Mouse (Mus musculus): ENCODE measurements around the gene Map2. TPM values are rescaled to one million over a fixed set of nuclear protein-coding genes. Genes with fewer than 3 reads are reported as not detected.

Map2 gene
- polyA plus RNA-seq, 1 experiment from 2014 or later: 2.2 TPM

DNA sequence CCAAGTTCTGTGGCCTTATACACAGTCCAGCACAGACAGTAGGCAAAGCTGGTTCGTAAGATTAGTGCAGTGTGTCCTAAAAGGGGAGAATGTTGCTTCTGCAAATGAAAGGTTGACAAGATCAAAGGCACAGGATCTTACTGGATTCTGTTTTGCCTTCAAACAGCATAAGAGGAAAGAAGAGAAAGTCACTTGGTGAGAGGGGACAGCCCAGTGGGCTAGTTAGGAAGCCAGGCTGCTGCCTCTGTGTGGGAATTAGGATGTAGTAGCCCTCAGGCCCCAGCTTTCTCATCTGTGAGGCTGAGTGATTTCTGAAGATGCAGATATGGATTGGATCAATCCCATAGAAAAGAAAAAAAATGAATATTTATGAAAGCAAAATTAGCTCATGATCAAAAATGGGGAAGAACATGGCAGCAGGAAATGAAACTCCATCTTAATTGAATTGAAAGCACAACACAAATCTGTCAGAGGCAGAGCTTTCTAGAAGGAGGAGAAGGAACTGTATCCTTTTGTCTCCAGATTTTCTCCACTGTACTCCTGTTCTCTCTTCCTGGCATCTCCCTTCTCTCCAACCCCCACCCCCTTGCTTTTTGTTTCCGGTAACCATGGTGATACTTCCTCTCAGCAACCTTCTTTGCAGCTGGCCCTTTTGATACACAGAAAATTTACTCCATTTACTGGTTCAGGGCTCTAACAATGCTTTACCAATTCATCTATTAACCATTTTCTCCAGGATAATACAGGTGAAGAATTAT is 145.5 kb downstream of the Map2 start:
- ATAC-seq (ENCODE audit: low read depth): no peak
- WGBS (ENCODE audit: insufficient replicate concordance): 57% methylated on average over 2 of the region's 2 CpGs

DNA sequence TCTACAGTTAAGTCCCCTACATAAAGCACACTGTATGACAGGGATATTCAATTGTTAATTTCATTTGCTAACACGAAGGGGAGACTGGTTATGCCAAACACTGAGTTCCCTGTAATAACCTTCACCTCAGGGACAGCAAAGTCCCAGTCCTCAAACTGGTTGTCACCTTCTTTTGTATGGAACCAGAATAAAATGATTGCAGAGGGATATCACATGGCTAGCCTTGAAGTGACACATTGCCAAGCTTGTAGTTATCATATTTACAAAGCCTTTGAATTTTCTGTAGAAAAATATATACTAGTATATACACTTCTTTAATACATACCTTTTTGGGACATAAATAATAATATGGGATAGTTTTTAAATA is 146.0 kb downstream of the Map2 start:
- ATAC-seq (ENCODE audit: low read depth): no peak
- no peaks in the 10 kb centered on the region for H3K27me3 ChIP-seq (ENCODE audit: control insufficient read depth, insufficient read depth, low read depth, low read length)
- H3K4me3 ChIP-seq (ENCODE audit: low read depth, low read length): no peak overlapping the region
- no peaks in the 10 kb centered on the region for H3K9me3 ChIP-seq (replicated peaks; ENCODE audit: control insufficient read depth, low read length)
- no peak overlapping the region for H3K27ac ChIP-seq (ENCODE audit: low read length)
- no peak overlapping the region for H3K4me2 ChIP-seq (ENCODE audit: low read depth, low read length)
- WGBS (ENCODE audit: insufficient replicate concordance): 29% methylated on average over 1 of the region's 1 CpGs
- H3K36me3 ChIP-seq (ENCODE audit: control insufficient read depth, insufficient read depth): no peaks in the 10 kb centered on the region
- no peaks in the 10 kb centered on the region for H3K4me1 ChIP-seq (ENCODE audit: control insufficient read depth, low read depth, low read length)
- no peak overlapping the region for H3K9ac ChIP-seq (ENCODE audit: low read depth, low read length)

More for the DNA sequence above, 145.5 kb downstream of the Map2 start:
- Histone ChIP-seq H3K4me3 (ENCODE audit: low read depth, low read length) (no peak overlapping the region), H3K9me3 (replicated peaks; ENCODE audit: control insufficient read depth, low read length) (no peaks in the 10 kb centered on the region), H3K4me2 (ENCODE audit: low read depth, low read length) (no peak overlapping the region), H3K27me3 (ENCODE audit: control insufficient read depth, insufficient read depth, low read depth, low read length) (no peaks in the 10 kb centered on the region), H3K4me1 (ENCODE audit: control insufficient read depth, low read depth, low read length) (no peaks in the 10 kb centered on the region), H3K27ac (ENCODE audit: low read length) (no peak overlapping the region), H3K36me3 (ENCODE audit: control insufficient read depth, insufficient read depth) (no peaks in the 10 kb centered on the region), H3K9ac (ENCODE audit: low read depth, low read length) (no peak overlapping the region)

DNA sequence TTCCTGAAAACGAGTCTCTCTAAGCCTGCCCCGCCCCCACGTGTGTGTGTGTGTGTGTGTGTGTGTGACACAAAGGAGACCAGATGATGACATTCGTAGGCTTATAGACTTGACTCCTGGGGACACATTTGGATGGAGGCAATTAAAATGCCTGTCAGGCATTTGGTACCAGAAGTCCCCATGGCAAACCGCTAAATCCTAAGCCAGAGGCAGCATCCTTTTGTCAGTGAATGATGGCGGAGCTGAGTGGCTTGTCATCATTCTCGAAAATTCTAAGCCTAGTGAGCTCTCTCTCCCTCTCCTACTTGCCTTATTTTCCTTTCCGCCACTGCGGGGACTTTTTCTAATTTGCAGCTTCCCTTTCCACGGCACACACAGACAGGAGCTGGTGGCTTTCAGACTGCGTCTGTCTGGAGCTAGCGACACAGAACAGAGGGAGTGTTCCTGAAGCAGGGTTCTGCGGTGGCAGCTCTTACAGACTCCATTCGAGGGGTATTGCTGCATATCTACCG is 146.6 kb downstream of the Map2 start:
- no peak overlapping the region for H3K27ac ChIP-seq (ENCODE audit: low read length)
- H3K4me2 ChIP-seq (ENCODE audit: low read depth, low read length): no peak overlapping the region
- H3K4me3 ChIP-seq (ENCODE audit: low read depth, low read length): no peak overlapping the region
- WGBS (ENCODE audit: insufficient replicate concordance): 58% methylated on average over 15 of the region's 15 CpGs
- H3K9ac ChIP-seq (ENCODE audit: low read depth, low read length): no peak overlapping the region
- no peaks in the 10 kb centered on the region for H3K27me3 ChIP-seq (ENCODE audit: control insufficient read depth, insufficient read depth, low read depth, low read length)
- no peaks in the 10 kb centered on the region for H3K9me3 ChIP-seq (replicated peaks; ENCODE audit: control insufficient read depth, low read length)
- ATAC-seq (ENCODE audit: low read depth): no peak
- no peaks in the 10 kb centered on the region for H3K4me1 ChIP-seq (ENCODE audit: control insufficient read depth, low read depth, low read length)
- no peaks in the 10 kb centered on the region for H3K36me3 ChIP-seq (ENCODE audit: control insufficient read depth, insufficient read depth)

DNA sequence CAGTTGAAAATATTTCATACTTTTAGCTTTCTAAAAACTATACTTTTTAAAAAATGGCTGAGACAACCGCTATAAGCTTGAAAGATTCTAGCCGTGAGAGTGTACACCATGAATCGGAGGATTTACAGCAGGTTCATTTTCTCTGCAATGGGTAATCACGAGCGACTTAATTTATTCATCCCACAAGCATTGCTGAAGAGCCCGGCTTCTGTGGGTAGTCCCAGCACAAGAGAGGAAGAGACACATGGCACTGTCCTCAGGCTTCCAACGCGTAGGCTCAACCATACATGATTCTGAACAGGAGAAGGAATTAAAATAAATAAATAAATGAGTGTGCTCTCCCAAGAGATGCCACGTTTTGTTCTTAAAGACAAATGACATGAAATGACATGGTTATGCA is 148.4 kb downstream of the Map2 start:
- Histone ChIP-seq H3K4me2 (ENCODE audit: low read depth, low read length) (no peak overlapping the region), H3K4me1 (ENCODE audit: control insufficient read depth, low read depth, low read length) (no peaks in the 10 kb centered on the region), H3K27ac (ENCODE audit: low read length) (no peak overlapping the region), H3K9me3 (replicated peaks; ENCODE audit: control insufficient read depth, low read length) (no peaks in the 10 kb centered on the region), H3K4me3 (ENCODE audit: low read depth, low read length) (no peak overlapping the region), H3K9ac (ENCODE audit: low read depth, low read length) (no peak overlapping the region), H3K36me3 (ENCODE audit: control insufficient read depth, insufficient read depth) (no peaks in the 10 kb centered on the region), H3K27me3 (ENCODE audit: control insufficient read depth, insufficient read depth, low read depth, low read length) (no peaks in the 10 kb centered on the region)
- WGBS (ENCODE audit: insufficient replicate concordance): 68% methylated on average over 9 of the region's 9 CpGs
- ATAC-seq (ENCODE audit: low read depth): no peak

DNA sequence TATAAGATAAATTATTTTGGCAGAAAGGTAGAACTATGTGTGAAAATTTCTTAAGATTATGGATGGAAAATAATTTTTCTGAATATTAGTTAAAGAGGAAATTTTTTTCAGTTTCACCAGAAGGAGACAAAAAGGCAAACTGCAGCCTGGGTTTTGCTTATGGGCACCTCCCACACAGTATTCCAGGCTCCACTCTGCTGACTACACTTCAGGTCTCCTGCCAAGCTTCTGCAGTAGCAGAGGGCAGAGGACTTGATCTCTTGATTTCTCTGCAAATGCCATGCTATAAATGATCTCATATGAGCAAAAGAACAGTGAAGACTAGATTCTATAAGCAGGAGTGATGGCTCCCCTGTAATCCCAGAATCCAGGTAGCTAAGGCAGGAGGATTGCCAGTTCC is 149.9 kb downstream of the Map2 start:
- no peak overlapping the region for H3K27ac ChIP-seq (ENCODE audit: low read length)
- no peaks in the 10 kb centered on the region for H3K27me3 ChIP-seq (ENCODE audit: control insufficient read depth, insufficient read depth, low read depth, low read length)
- no peak for ATAC-seq (ENCODE audit: low read depth)
- no peaks in the 10 kb centered on the region for H3K36me3 ChIP-seq (ENCODE audit: control insufficient read depth, insufficient read depth)
- no peak overlapping the region for H3K9ac ChIP-seq (ENCODE audit: low read depth, low read length)
- no peaks in the 10 kb centered on the region for H3K4me1 ChIP-seq (ENCODE audit: control insufficient read depth, low read depth, low read length)
- H3K4me2 ChIP-seq (ENCODE audit: low read depth, low read length): no peak overlapping the region
- no peak overlapping the region for H3K4me3 ChIP-seq (ENCODE audit: low read depth, low read length)
- H3K9me3 ChIP-seq (replicated peaks; ENCODE audit: control insufficient read depth, low read length): no peaks in the 10 kb centered on the region

- Histone ChIP-seq H3K4me3 (ENCODE audit: low read depth, low read length) (no peak overlapping the region), H3K36me3 (ENCODE audit: control insufficient read depth, insufficient read depth) (no peaks in the 10 kb centered on the region), H3K4me1 (ENCODE audit: control insufficient read depth, low read depth, low read length) (no peaks in the 10 kb centered on the region), H3K9me3 (replicated peaks; ENCODE audit: control insufficient read depth, low read length) (no peaks in the 10 kb centered on the region), H3K9ac (ENCODE audit: low read depth, low read length) (no peak overlapping the region), H3K27me3 (ENCODE audit: control insufficient read depth, insufficient read depth, low read depth, low read length) (no peaks in the 10 kb centered on the region), H3K4me2 (ENCODE audit: low read depth, low read length) (no peak overlapping the region), H3K27ac (ENCODE audit: low read length) (no peak overlapping the region)
- ATAC-seq (ENCODE audit: low read depth): no peak
- WGBS (ENCODE audit: insufficient replicate concordance): 37% methylated on average over 6 of the region's 6 CpGs
These were observed 153.9 kb downstream of the Map2 start for GRCm38 (mm10) chr1:66328996-66329395.

GRCm38 (mm10) chr1:66329534-66329933 is 154.5 kb downstream of the Map2 start:
- no peaks in the 10 kb centered on the region for H3K4me1 ChIP-seq (ENCODE audit: control insufficient read depth, low read depth, low read length)
- H3K36me3 ChIP-seq (ENCODE audit: control insufficient read depth, insufficient read depth): no peaks in the 10 kb centered on the region
- no peak overlapping the region for H3K4me2 ChIP-seq (ENCODE audit: low read depth, low read length)
- H3K27ac ChIP-seq (ENCODE audit: low read length): no peak overlapping the region
- no peak overlapping the region for H3K4me3 ChIP-seq (ENCODE audit: low read depth, low read length)
- no peak overlapping the region for H3K9ac ChIP-seq (ENCODE audit: low read depth, low read length)
- no peaks in the 10 kb centered on the region for H3K27me3 ChIP-seq (ENCODE audit: control insufficient read depth, insufficient read depth, low read depth, low read length)
- no peaks in the 10 kb centered on the region for H3K9me3 ChIP-seq (replicated peaks; ENCODE audit: control insufficient read depth, low read length)
- ATAC-seq (ENCODE audit: low read depth): no peak

DNA sequence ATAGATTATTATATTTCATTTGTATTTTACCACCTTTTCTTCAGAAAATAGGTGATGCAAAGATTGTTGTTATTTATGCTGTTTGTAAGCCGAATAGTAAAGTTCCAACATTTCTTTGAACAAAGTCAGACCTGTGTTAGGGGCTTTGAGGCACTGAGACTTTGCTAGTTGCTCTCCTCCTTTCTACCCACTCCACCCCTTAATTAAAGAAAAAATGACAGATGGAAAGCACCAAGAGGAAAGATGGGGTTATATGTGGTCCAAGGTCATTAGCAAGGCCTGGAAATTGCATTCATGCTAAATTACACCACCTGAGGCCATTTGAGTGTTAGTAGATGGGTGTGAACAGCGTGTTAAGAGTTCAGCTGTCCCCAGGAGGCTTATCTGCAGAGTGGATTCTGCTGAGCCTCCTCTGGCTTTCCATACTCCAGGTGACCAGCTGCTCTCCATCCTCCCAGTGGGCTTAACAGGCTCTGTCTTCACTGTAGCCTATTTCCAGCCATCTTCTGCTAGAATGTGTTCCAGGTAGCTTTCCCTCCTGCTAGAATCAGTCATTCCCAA is 160.7 kb downstream of the Map2 start:
- no peaks in the 10 kb centered on the region for H3K36me3 ChIP-seq (ENCODE audit: control insufficient read depth, insufficient read depth)
- no peaks in the 10 kb centered on the region for H3K27me3 ChIP-seq (ENCODE audit: control insufficient read depth, insufficient read depth, low read depth, low read length)

DNA sequence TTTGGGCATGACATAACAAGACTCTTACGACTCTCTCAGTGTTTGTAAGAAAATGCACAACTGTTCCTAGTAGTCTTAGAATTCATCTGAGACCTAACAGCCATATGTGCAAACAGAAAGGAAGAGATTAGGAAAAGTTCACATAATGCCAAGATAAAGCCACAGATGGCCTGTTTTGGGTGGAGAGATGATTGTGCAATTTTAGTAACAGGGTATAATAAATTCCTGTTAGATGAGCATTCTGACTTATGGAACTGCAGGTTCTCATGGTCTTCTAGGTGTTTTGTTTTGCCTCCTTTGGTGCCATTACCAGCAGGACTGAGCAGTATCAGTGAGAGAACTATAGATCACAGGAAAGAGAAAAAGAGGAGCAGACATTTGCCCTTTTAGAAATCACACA is 164.1 kb downstream of the Map2 start:
- Histone ChIP-seq H3K9ac (ENCODE audit: low read depth, low read length) (no peak overlapping the region), H3K4me2 (ENCODE audit: low read depth, low read length) (no peak overlapping the region), H3K36me3 (ENCODE audit: control insufficient read depth, insufficient read depth) (no peaks in the 10 kb centered on the region), H3K4me1 (ENCODE audit: control insufficient read depth, low read depth, low read length) (no peaks in the 10 kb centered on the region), H3K27ac (ENCODE audit: low read length) (no peak overlapping the region), H3K4me3 (ENCODE audit: low read depth, low read length) (no peak overlapping the region), H3K27me3 (ENCODE audit: control insufficient read depth, insufficient read depth, low read depth, low read length) (no peaks in the 10 kb centered on the region), H3K9me3 (replicated peaks; ENCODE audit: control insufficient read depth, low read length) (no peaks in the 10 kb centered on the region)
- no peak for ATAC-seq (ENCODE audit: low read depth)
- 48% methylated on average over 1 of the region's 1 CpGs for WGBS (ENCODE audit: insufficient replicate concordance)

More for the DNA sequence above, 160.7 kb downstream of the Map2 start:
- no peak overlapping the region for H3K27ac ChIP-seq (ENCODE audit: low read length)
- no peak for ATAC-seq (ENCODE audit: low read depth)
- no peaks in the 10 kb centered on the region for H3K4me1 ChIP-seq (ENCODE audit: control insufficient read depth, low read depth, low read length)
- H3K4me3 ChIP-seq (ENCODE audit: low read depth, low read length): no peak overlapping the region
- H3K9ac ChIP-seq (ENCODE audit: low read depth, low read length): no peak overlapping the region
- H3K4me2 ChIP-seq (ENCODE audit: low read depth, low read length): no peak overlapping the region
- H3K9me3 ChIP-seq (replicated peaks; ENCODE audit: control insufficient read depth, low read length): no peaks in the 10 kb centered on the region
- 52% methylated on average over 2 of the region's 2 CpGs for WGBS (ENCODE audit: insufficient replicate concordance)
